Mouse (Mus musculus) cortical plate, adult 2 months (tissue): Measurements from ENCODE around the gene Lhfpl5.

Experiments used
- CTCF ChIP-seq: fragments of 200-500 bp; IDR thresholded peaks from 2 replicates; pipeline ENCODE4 v1.5.1; 2011; ENCODE audit warnings: mild to moderate bottlenecking, control low read depth, low read length; ENCODE audit not compliant: insufficient read depth; ENCODE audit errors: extremely low read depth
- POLR2A ChIP-seq: fragments of 200-500 bp; IDR thresholded peaks from 2 replicates; pipeline ENCODE4 v1.6.1; 2011; ENCODE audit warnings: mild to moderate bottlenecking, low read length, control low read depth; ENCODE audit not compliant: insufficient read depth; ENCODE audit errors: extremely low read depth

- TF ChIP-seq POLR2A (no peak), CTCF (no peak)
Observed at GRCm38 (mm10) chr17:28531946-28532345, 43.5 kb upstream of the Lhfpl5 start.
